Mouse (Mus musculus): ENCODE measurements around the gene Fbxo48. TPM values are rescaled to one million over a fixed set of nuclear protein-coding genes. Genes with fewer than 3 reads are reported as not detected.

The Fbxo48 gene
- polyA plus RNA-seq, 1 experiment from 2014 or later, result 2.2 TPM

GRCm38 (mm10) chr11:16976937-16977336, 25.8 kb downstream of the Fbxo48 start:
- Histone ChIP-seq H3K9me3 (no peaks in the 10 kb centered on the region), H3K27ac (no peak overlapping the region), H3K9ac (no peak overlapping the region), H3K4me3 (no peak overlapping the region), H3K27me3 (no peaks in the 10 kb centered on the region), H3K4me2 (no peak overlapping the region), H3K36me3 (no peaks in the 10 kb centered on the region), H3K4me1 (no peaks in the 10 kb centered on the region)
- ATAC-seq (ENCODE audit: insufficient number of reproducible peaks, insufficient read depth, low FRiP score, low TSS enrichment, low read depth), result no peak
- WGBS, result 76% methylated on average over 4 of the region's 4 CpGs

GRCm38 (mm10) chr11:16977611-16978010, 26.4 kb downstream of the Fbxo48 start:
- Histone ChIP-seq H3K9me3 (no peaks in the 10 kb centered on the region), H3K4me1 (no peaks in the 10 kb centered on the region), H3K4me3 (no peak overlapping the region), H3K9ac (no peak overlapping the region), H3K4me2 (no peak overlapping the region), H3K27me3 (no peaks in the 10 kb centered on the region), H3K36me3 (no peaks in the 10 kb centered on the region), H3K27ac (no peak overlapping the region)
- 75% methylated on average over 2 of the region's 2 CpGs for WGBS
- no peak for ATAC-seq (ENCODE audit: insufficient number of reproducible peaks, insufficient read depth, low FRiP score, low TSS enrichment, low read depth)

GRCm38 (mm10) chr11:16978161-16978707, 27.1 kb downstream of the Fbxo48 start:
- no peaks in the 10 kb centered on the region for H3K4me1 ChIP-seq
- no peaks in the 10 kb centered on the region for H3K36me3 ChIP-seq
- H3K9ac ChIP-seq, result no peak overlapping the region
- H3K4me3 ChIP-seq, result no peak overlapping the region
- H3K27ac ChIP-seq, result no peak overlapping the region
- 90% methylated on average over 5 of the region's 5 CpGs for WGBS
- H3K4me2 ChIP-seq, result no peak overlapping the region
- no peak for ATAC-seq (ENCODE audit: insufficient number of reproducible peaks, insufficient read depth, low FRiP score, low TSS enrichment, low read depth)
- no peaks in the 10 kb centered on the region for H3K9me3 ChIP-seq
- no peaks in the 10 kb centered on the region for H3K27me3 ChIP-seq

- no peak for ATAC-seq (ENCODE audit: insufficient number of reproducible peaks, insufficient read depth, low FRiP score, low TSS enrichment, low read depth)
- H3K4me2 ChIP-seq, result no peak overlapping the region
- H3K4me1 ChIP-seq, result no peaks in the 10 kb centered on the region
- no peaks in the 10 kb centered on the region for H3K36me3 ChIP-seq
- H3K27me3 ChIP-seq, result no peaks in the 10 kb centered on the region
- no peaks in the 10 kb centered on the region for H3K9me3 ChIP-seq
- no peak overlapping the region for H3K9ac ChIP-seq
- no peak overlapping the region for H3K27ac ChIP-seq
- H3K4me3 ChIP-seq, result no peak overlapping the region
- WGBS, result 75% methylated on average over 7 of the region's 7 CpGs
These were observed 35.5 kb downstream of the Fbxo48 start for GRCm38 (mm10) chr11:16986550-16987187.

GRCm38 (mm10) chr11:16987745-16988328, 36.7 kb downstream of the Fbxo48 start:
- Histone ChIP-seq H3K9ac (no peak overlapping the region), H3K36me3 (no peaks in the 10 kb centered on the region), H3K27me3 (no peaks in the 10 kb centered on the region), H3K27ac (no peak overlapping the region), H3K4me1 (no peaks in the 10 kb centered on the region), H3K4me3 (no peak overlapping the region), H3K9me3 (no peaks in the 10 kb centered on the region), H3K4me2 (no peak overlapping the region)
- ATAC-seq (ENCODE audit: insufficient number of reproducible peaks, insufficient read depth, low FRiP score, low TSS enrichment, low read depth), result no peak
- 78% methylated on average over 6 of the region's 6 CpGs for WGBS

GRCm38 (mm10) chr11:16989885-16990284, 38.7 kb downstream of the Fbxo48 start:
- Histone ChIP-seq H3K4me2 (no peak overlapping the region), H3K4me3 (no peak overlapping the region), H3K9me3 (no peaks in the 10 kb centered on the region), H3K27me3 (no peaks in the 10 kb centered on the region), H3K4me1 (no peaks in the 10 kb centered on the region), H3K27ac (no peak overlapping the region), H3K9ac (no peak overlapping the region), H3K36me3 (no peaks in the 10 kb centered on the region)
- no peak for ATAC-seq (ENCODE audit: insufficient number of reproducible peaks, insufficient read depth, low FRiP score, low TSS enrichment, low read depth)
- 83% methylated on average over 5 of the region's 5 CpGs for WGBS

GRCm38 (mm10) chr11:16992880-16993279, 41.7 kb downstream of the Fbxo48 start:
- Histone ChIP-seq H3K9ac (no peak overlapping the region), H3K4me2 (no peak overlapping the region), H3K4me3 (no peak overlapping the region), H3K27ac (no peak overlapping the region), H3K27me3 (no peaks in the 10 kb centered on the region), H3K9me3 (no peaks in the 10 kb centered on the region), H3K36me3 (no peaks in the 10 kb centered on the region), H3K4me1 (no peaks in the 10 kb centered on the region)
- ATAC-seq (ENCODE audit: insufficient number of reproducible peaks, insufficient read depth, low FRiP score, low TSS enrichment, low read depth), result no peak
- WGBS, result 83% methylated on average over 6 of the region's 6 CpGs

- Histone ChIP-seq H3K27ac (no peak overlapping the region), H3K4me2 (no peak overlapping the region), H3K4me1 (no peaks in the 10 kb centered on the region), H3K9ac (no peak overlapping the region), H3K36me3 (no peaks in the 10 kb centered on the region), H3K9me3 (no peaks in the 10 kb centered on the region), H3K4me3 (no peak overlapping the region), H3K27me3 (no peaks in the 10 kb centered on the region)
- no peak for ATAC-seq (ENCODE audit: insufficient number of reproducible peaks, insufficient read depth, low FRiP score, low TSS enrichment, low read depth)
These were observed 45.6 kb downstream of the Fbxo48 start for GRCm38 (mm10) chr11:16996818-16997217.

GRCm38 (mm10) chr11:16997465-16997864, 46.3 kb downstream of the Fbxo48 start:
- no peak overlapping the region for H3K27ac ChIP-seq
- H3K4me2 ChIP-seq, result no peak overlapping the region
- no peaks in the 10 kb centered on the region for H3K9me3 ChIP-seq
- no peaks in the 10 kb centered on the region for H3K4me1 ChIP-seq
- no peaks in the 10 kb centered on the region for H3K36me3 ChIP-seq
- H3K9ac ChIP-seq, result no peak overlapping the region
- no peak for ATAC-seq (ENCODE audit: insufficient number of reproducible peaks, insufficient read depth, low FRiP score, low TSS enrichment, low read depth)
- no peaks in the 10 kb centered on the region for H3K27me3 ChIP-seq
- H3K4me3 ChIP-seq, result no peak overlapping the region

GRCm38 (mm10) chr11:16999387-16999786, 48.2 kb downstream of the Fbxo48 start:
- WGBS, result 86% methylated on average over 4 of the region's 4 CpGs
- Histone ChIP-seq H3K4me3 (no peak overlapping the region), H3K36me3 (no peaks in the 10 kb centered on the region)

GRCm38 (mm10) chr11:16999933-17000332, 48.8 kb downstream of the Fbxo48 start:
- H3K4me3 ChIP-seq, result no peak overlapping the region
- H3K4me2 ChIP-seq, result no peak overlapping the region
- no peaks in the 10 kb centered on the region for H3K36me3 ChIP-seq
- no peak overlapping the region for H3K27ac ChIP-seq
- no peaks in the 10 kb centered on the region for H3K4me1 ChIP-seq
- no peaks in the 10 kb centered on the region for H3K9me3 ChIP-seq
- H3K9ac ChIP-seq, result no peak overlapping the region
- no peaks in the 10 kb centered on the region for H3K27me3 ChIP-seq
- no peak for ATAC-seq (ENCODE audit: insufficient number of reproducible peaks, insufficient read depth, low FRiP score, low TSS enrichment, low read depth)

More at GRCm38 (mm10) chr11:16999387-16999786, 48.2 kb downstream of the Fbxo48 start:
- Histone ChIP-seq H3K4me2 (no peak overlapping the region), H3K4me1 (no peaks in the 10 kb centered on the region), H3K27ac (no peak overlapping the region), H3K9me3 (no peaks in the 10 kb centered on the region), H3K9ac (no peak overlapping the region), H3K27me3 (no peaks in the 10 kb centered on the region)
- no peak for ATAC-seq (ENCODE audit: insufficient number of reproducible peaks, insufficient read depth, low FRiP score, low TSS enrichment, low read depth)
